Mouse (Mus musculus) spleen, adult 2 months (tissue): ENCODE results near the gene Vipas39. TPM values are rescaled to one million over a fixed set of nuclear protein-coding genes. Genes with fewer than 3 reads are reported as not detected.

Source experiments
- DNase-seq, 2 experiments: peaks; one replicate each; pipeline versions ENCODE4 v3.0.0 to v3.0.0-alpha.2; 2012 to 2021; ENCODE audit warnings: low spot score in 2 of 2, low read depth in 1 of 2
- H3K27ac ChIP-seq: fragments of 200-500 bp; 2 replicates; pipeline ENCODE4 v1.5.1; 2012; ENCODE audit warnings: low read length, inconsistent platforms; ENCODE audit not compliant: insufficient read depth
- H3K27me3 ChIP-seq: fragments of 200-500 bp; 2 replicates; pipeline ENCODE4 v1.6.1; 2012; ENCODE audit warnings: mild to moderate bottlenecking, moderate library complexity, low read length, inconsistent platforms; ENCODE audit not compliant: control insufficient read depth, insufficient read depth
- H3K36me3 ChIP-seq: fragments of 200-500 bp; 2 replicates; pipeline ENCODE4 v1.6.1; 2012; ENCODE audit warnings: mild to moderate bottlenecking, low read length, inconsistent platforms; ENCODE audit not compliant: control insufficient read depth, insufficient read depth
- H3K4me1 ChIP-seq: fragments of 200-500 bp; 2 replicates; pipeline ENCODE4 v1.6.1; 2011; ENCODE audit warnings: inconsistent platforms; ENCODE audit not compliant: control insufficient read depth, insufficient read depth, insufficient read length
- H3K4me3 ChIP-seq: fragments of 200-500 bp; 2 replicates; pipeline ENCODE4 v1.5.1; 2011; ENCODE audit warnings: mild to moderate bottlenecking, inconsistent platforms; ENCODE audit not compliant: insufficient read depth, insufficient read length; ENCODE audit errors: extremely low read depth
- CTCF ChIP-seq: fragments of 200-500 bp; IDR thresholded peaks from 2 replicates; pipeline ENCODE4 v1.5.1; 2011; ENCODE audit warnings: mild to moderate bottlenecking, inconsistent platforms; ENCODE audit not compliant: insufficient read depth, insufficient read length, insufficient replicate concordance; ENCODE audit errors: extremely low read depth
- POLR2A ChIP-seq: fragments of 200-500 bp; IDR thresholded peaks from 2 replicates; pipeline ENCODE4 v1.6.1; 2011; ENCODE audit warnings: low read depth, low read length, inconsistent platforms
- WGBS: fragments of 180-500 bp; shearing (Covaris S2); methylation state at CpG from one replicate; pipeline ENCODE4 v1.1.7; 2018; 5-methylcytosine and 5-hydroxymethylcytosine counted together
- polyA plus RNA-seq: library from polyadenylated mRNA; depleted of rRNA; stranded (reverse); fragments of >200 nt; gene quantifications from 2 replicates; pipeline ENCODE4 v1.2.3, GENCODE M21; 2012

Gene Vipas39
- polyA plus RNA-seq, 1 experiment, result 17.5 TPM

GRCm38 (mm10) chr12:87299037-87299656, 33.1 kb upstream of the Vipas39 start:
- Histone ChIP-seq H3K36me3 (no peaks in the 10 kb centered on the region), H3K4me1 (peaks cover 9% of the 10 kb centered on the region), H3K4me3 (peak overlapping the region; percentile 54), H3K27me3 (peaks cover 17% of the 10 kb centered on the region), H3K27ac (no peak overlapping the region)
- TF ChIP-seq POLR2A (no peak), CTCF (no peak)
- WGBS, result 15% methylated on average over 29 of the region's 29 CpGs
- no peak for DNase-seq

- peaks cover under 1% of the 10 kb centered on the region; the same call in 1 of the 2 replicates for H3K27me3 ChIP-seq
- WGBS, result 87% methylated on average over 6 of the region's 6 CpGs
- no peak overlapping the region for H3K27ac ChIP-seq
- no peaks in the 10 kb centered on the region for H3K4me1 ChIP-seq
- H3K4me3 ChIP-seq, result no peak overlapping the region
- no peak for TF ChIP-seq CTCF
- TF ChIP-seq POLR2A, result no peak
- H3K36me3 ChIP-seq, result no peaks in the 10 kb centered on the region
- no peak for DNase-seq
Observed at GRCm38 (mm10) chr12:87293934-87294333, 27.9 kb upstream of the Vipas39 start.

DNA sequence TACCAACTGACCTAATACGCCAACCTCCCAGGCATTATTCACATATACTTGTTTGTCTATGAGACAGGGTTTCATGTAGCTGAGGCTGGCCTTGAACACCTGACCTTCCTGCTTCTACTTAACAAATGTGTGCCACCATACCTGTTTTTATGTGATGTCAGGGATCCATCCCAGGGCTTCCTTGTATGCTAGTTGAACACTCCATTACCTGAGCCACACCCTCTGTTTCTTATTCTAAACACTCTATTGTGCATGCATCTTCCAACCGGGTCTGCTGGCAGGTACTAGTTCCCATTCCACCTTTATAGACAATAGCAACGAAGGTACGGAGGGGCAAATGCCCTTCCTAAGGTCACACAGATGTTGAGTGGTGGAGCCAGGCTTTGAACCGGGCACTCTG, 23.0 kb upstream of the Vipas39 start:
- Histone ChIP-seq H3K36me3 (no peaks in the 10 kb centered on the region), H3K27ac (no peak overlapping the region), H3K27me3 (no peaks in the 10 kb centered on the region), H3K4me1 (no peaks in the 10 kb centered on the region), H3K4me3 (no peak overlapping the region)
- TF ChIP-seq POLR2A (no peak), CTCF (no peak)
- 93% methylated on average over 5 of the region's 5 CpGs for WGBS
- no peak for DNase-seq

- Histone ChIP-seq H3K27me3 (no peaks in the 10 kb centered on the region), H3K36me3 (no peaks in the 10 kb centered on the region), H3K4me3 (no peak overlapping the region), H3K27ac (no peak overlapping the region), H3K4me1 (no peaks in the 10 kb centered on the region)
- no peak for TF ChIP-seq CTCF
- TF ChIP-seq POLR2A, result no peak
- DNase-seq, result no peak
- 77% methylated on average over 5 of the region's 5 CpGs for WGBS
Observed at GRCm38 (mm10) chr12:87284726-87285125, 18.7 kb upstream of the Vipas39 start.

GRCm38 (mm10) chr12:87284268-87284667, 18.2 kb upstream of the Vipas39 start:
- Histone ChIP-seq H3K27me3 (no peaks in the 10 kb centered on the region), H3K27ac (no peak overlapping the region), H3K36me3 (no peaks in the 10 kb centered on the region), H3K4me3 (no peak overlapping the region), H3K4me1 (no peaks in the 10 kb centered on the region)
- WGBS, result 71% methylated on average over 4 of the region's 4 CpGs
- TF ChIP-seq CTCF (no peak), POLR2A (no peak)
- DNase-seq, result no peak

- no peak for TF ChIP-seq CTCF
- TF ChIP-seq POLR2A, result no peak
- Histone ChIP-seq H3K4me1 (no peaks in the 10 kb centered on the region), H3K27me3 (no peaks in the 10 kb centered on the region)
Observed at GRCm38 (mm10) chr12:87283706-87284105, 17.6 kb upstream of the Vipas39 start.

GRCm38 (mm10) chr12:87282743-87283142, 16.7 kb upstream of the Vipas39 start:
- TF ChIP-seq CTCF, result no peak
- no peak for TF ChIP-seq POLR2A
- DNase-seq, result no peak
- H3K27me3 ChIP-seq, result no peaks in the 10 kb centered on the region
- H3K36me3 ChIP-seq, result no peaks in the 10 kb centered on the region
- WGBS, result 95% methylated on average over 4 of the region's 4 CpGs
- H3K4me1 ChIP-seq, result no peaks in the 10 kb centered on the region
- H3K27ac ChIP-seq, result no peak overlapping the region
- no peak overlapping the region for H3K4me3 ChIP-seq

More at GRCm38 (mm10) chr12:87283706-87284105, 17.6 kb upstream of the Vipas39 start:
- Histone ChIP-seq H3K27ac (no peak overlapping the region), H3K36me3 (no peaks in the 10 kb centered on the region), H3K4me3 (no peak overlapping the region)
- no peak for DNase-seq
- WGBS, result 90% methylated on average over 7 of the region's 7 CpGs
